Mouse (Mus musculus) C2C12 (cell line): ENCODE measurements around the gene Ccdc158.

ENCODE experiments used
- CEBPB ChIP-seq: IDR thresholded peaks from one replicate; pipeline ENCODE4 v1.6.1; 2011; ENCODE audit warnings: low read depth, mild to moderate bottlenecking, control low read depth, moderate library complexity
- CTCF ChIP-seq: IDR thresholded peaks from one replicate; pipeline ENCODE4 v1.5.1; 2011; ENCODE audit not compliant: control insufficient read depth, insufficient read depth, insufficient read length
- FOSL1 ChIP-seq: IDR thresholded peaks from one replicate; pipeline ENCODE4 v1.8.0; 2011; ENCODE audit warnings: mild to moderate bottlenecking, low read length; ENCODE audit not compliant: poor library complexity, insufficient read depth, severe bottlenecking
- MAX ChIP-seq: IDR thresholded peaks from one replicate; pipeline ENCODE4 v1.6.1; 2011; ENCODE audit warnings: mild to moderate bottlenecking, control low read depth
- MYOD1 ChIP-seq: IDR thresholded peaks from one replicate; pipeline ENCODE4 v1.6.1; 2011; ENCODE audit warnings: low read depth; ENCODE audit not compliant: control insufficient read depth, insufficient read length
- MYOG ChIP-seq: IDR thresholded peaks from one replicate; pipeline ENCODE4 v1.6.1; 2011; ENCODE audit not compliant: control insufficient read depth, insufficient read length; ENCODE audit errors: extremely low read depth
- USF1 ChIP-seq: IDR thresholded peaks from one replicate; pipeline ENCODE4 v1.6.1; 2011; ENCODE audit warnings: low read depth, mild to moderate bottlenecking, control low read depth, moderate library complexity

GRCm38 (mm10) chr5:92692206-92693007, 17.3 kb upstream of the Ccdc158 start:
- TF ChIP-seq MAX, result no peak
- TF ChIP-seq CTCF, result no peak
- TF ChIP-seq FOSL1, result no peak
- no peak for TF ChIP-seq USF1
- TF ChIP-seq MYOD1, result no peak
- TF ChIP-seq CEBPB, result no peak
- no peak for TF ChIP-seq MYOG
